Mouse (Mus musculus) lung, postnatal 0 days (tissue): ENCODE measurements around the gene Mrpl49. TPM values are rescaled to one million over a fixed set of nuclear protein-coding genes. Genes with fewer than 3 reads are reported as not detected.

Experiments
- ATAC-seq: fragments of 200-750 bp; cut with Nextera tagmentation; 2 replicates; pipeline ENCODE4 v1.8.0; 2017; ENCODE audit warnings: moderate library complexity
- DNase-seq: peaks from one replicate; pipeline ENCODE4 v3.0.0-alpha.2; 2016; ENCODE audit warnings: low spot score
- H3K27ac ChIP-seq: fragments of 300-500 bp; sonication (generic); 2 replicates; pipeline ENCODE4 v1.5.1; 2014; ENCODE audit warnings: antibody characterized with exemption, mild to moderate bottlenecking, low read length, mixed read lengths
- H3K27me3 ChIP-seq: fragments of 300-500 bp; sonication (generic); replicated peaks from 2 replicates; pipeline ENCODE4 v1.6.1; 2014; ENCODE audit warnings: low read length, mixed read lengths; ENCODE audit not compliant: insufficient read depth
- H3K36me3 ChIP-seq: fragments of 300-500 bp; sonication (generic); 2 replicates; pipeline ENCODE4 v1.6.1; 2014; ENCODE audit warnings: low read length, mixed read lengths; ENCODE audit not compliant: insufficient read depth
- H3K4me1 ChIP-seq: fragments of 300-500 bp; sonication (generic); 2 replicates; pipeline ENCODE4 v1.6.1; 2014; ENCODE audit warnings: antibody characterized with exemption, low read depth, low read length, mixed read lengths; ENCODE audit not compliant: insufficient read depth
- H3K4me2 ChIP-seq: fragments of 300-500 bp; sonication (generic); replicated peaks from 2 replicates; pipeline ENCODE4 v1.6.1; 2014; ENCODE audit warnings: low read depth, mild to moderate bottlenecking, low read length, moderate library complexity, mixed read lengths
- H3K4me3 ChIP-seq: fragments of 300-500 bp; sonication (generic); 2 replicates; pipeline ENCODE4 v1.5.1; 2014; ENCODE audit warnings: low read depth, low read length
- H3K9ac ChIP-seq: fragments of 300-500 bp; sonication (generic); replicated peaks from 2 replicates; pipeline ENCODE4 v1.6.1; 2014; ENCODE audit warnings: low read depth, mild to moderate bottlenecking
- H3K9me3 ChIP-seq: fragments of 300-500 bp; sonication (generic); 2 replicates; pipeline ENCODE4 v1.6.1; 2016; ENCODE audit warnings: low read length, mixed read lengths
- CTCF ChIP-seq: IDR thresholded peaks from 2 replicates; pipeline ENCODE4 v1.5.1; 2016; ENCODE audit warnings: antibody characterized with exemption, mild to moderate bottlenecking
- EP300 ChIP-seq: IDR thresholded peaks from 2 replicates; pipeline ENCODE4 v1.6.1; 2016; ENCODE audit warnings: antibody characterized with exemption, mild to moderate bottlenecking, control low read depth
- WGBS: fragments of 180-500 bp; shearing (Covaris S2); extraction: QIAGEN DNeasy Blood & Tissue Kit; methylation state at CpG from one replicate; pipeline ENCODE4 v1.1.7; 2014; 5-methylcytosine and 5-hydroxymethylcytosine counted together
- polyA plus RNA-seq: library from polyadenylated mRNA; unstranded; fragments of >200 nt; fragmentation: Nextera tagmentation; extraction: Ambion mirVana; gene quantifications from 2 replicates; pipeline ENCODE4 v1.2.1, GENCODE M21; 2015

Gene Mrpl49
- polyA plus RNA-seq, 1 experiment from 2014 or later, result 37.6 TPM

GRCm38 (mm10) chr19:6094119-6094518 is 36.5 kb upstream of the Mrpl49 start, which contains the start of gene AC131692.1:
Gene AC131692.1, plus strand, starts transcription at chr19:6094419.
- 82% methylated on average over 7 of the region's 7 CpGs for WGBS
- TF ChIP-seq EP300 (no peak), CTCF (no peak)
- Histone ChIP-seq H3K9me3 (no peaks in the 10 kb centered on the region), H3K27ac (no peak within 1 kb of the TSS), H3K4me2 (no peak within 1 kb of the TSS), H3K4me3 (no peak within 1 kb of the TSS), H3K9ac (no peak within 1 kb of the TSS), H3K4me1 (no peaks in the 10 kb centered on the region), H3K36me3 (0 out of 2 replicates have a peak, but pooled peaks cover 3% of the 10 kb centered on the region), H3K27me3 (no peaks in the 10 kb centered on the region)
- DNase-seq (no peak), ATAC-seq (no peak)

GRCm38 (mm10) chr19:6088841-6089240 is 31.3 kb upstream of the Mrpl49 start:
- 0 out of 2 replicates have a peak, but pooled peaks cover 3% of the 10 kb centered on the region for H3K36me3 ChIP-seq
- H3K4me3 ChIP-seq, result no peak overlapping the region
- TF ChIP-seq CTCF, result no peak
- no peak overlapping the region for H3K4me2 ChIP-seq
- WGBS, result 91% methylated on average over 13 of the region's 13 CpGs
- no peak for ATAC-seq
- H3K9ac ChIP-seq, result no peak overlapping the region
- H3K9me3 ChIP-seq, result no peaks in the 10 kb centered on the region
- DNase-seq, result no peak
- no peak overlapping the region for H3K27ac ChIP-seq
- no peaks in the 10 kb centered on the region for H3K27me3 ChIP-seq
- 0 out of 2 replicates have a peak, but pooled peaks cover 5% of the 10 kb centered on the region for H3K4me1 ChIP-seq

GRCm38 (mm10) chr19:6085417-6085879 is 27.9 kb upstream of the Mrpl49 start:
- TF ChIP-seq CTCF (no peak), EP300 (no peak)
- ATAC-seq, result peak; percentile 60
- WGBS, result 1% methylated on average over 17 of the region's 17 CpGs

GRCm38 (mm10) chr19:6084478-6085248 is 27.1 kb upstream of the Mrpl49 start, which contains the start of the genes Zfpl1 and Cdca5:
Gene Zfpl1, minus strand, starts transcription at chr19:6084956.
Gene Cdca5, plus strand, starts transcription at chr19:6084983.
- WGBS, result under 1% methylated on average over 57 of the region's 58 CpGs
- DNase-seq, result peak; percentile 98

More at GRCm38 (mm10) chr19:6085417-6085879, 27.9 kb upstream of the Mrpl49 start:
- Histone ChIP-seq H3K4me3 (peak overlapping the region; percentile 62), H3K4me2 (peak overlapping the region; percentile 94), H3K36me3 (peaks cover 15% of the 10 kb centered on the region; the same call in 1 of the 2 replicates), H3K4me1 (0 out of 2 replicates have a peak, but pooled peaks cover 6% of the 10 kb centered on the region), H3K27ac (no peak overlapping the region), H3K9ac (peak overlapping the region; percentile 34; the same call in 1 of the 2 replicates), H3K9me3 (no peaks in the 10 kb centered on the region), H3K27me3 (no peaks in the 10 kb centered on the region)
- DNase-seq, result peak; percentile 84

GRCm38 (mm10) chr19:6082156-6082555 is 24.6 kb upstream of the Mrpl49 start, which contains the start of gene Gm28374:
Gene Gm28374, minus strand, starts transcription at chr19:6082256.
- TF ChIP-seq CTCF (no peak), EP300 (no peak)
- peaks cover 20% of the 10 kb centered on the region; the same call in 1 of the 2 replicates for H3K36me3 ChIP-seq
- no peaks in the 10 kb centered on the region for H3K9me3 ChIP-seq
- no peak within 1 kb of the TSS for H3K4me2 ChIP-seq
- H3K4me1 ChIP-seq, result 0 out of 2 replicates have a peak, but pooled peaks cover 6% of the 10 kb centered on the region
- DNase-seq, result no peak
- no peak within 1 kb of the TSS for H3K27ac ChIP-seq
- H3K4me3 ChIP-seq, result no peak within 1 kb of the TSS
- H3K27me3 ChIP-seq, result no peaks in the 10 kb centered on the region
- no peak for ATAC-seq
- WGBS, result 85% methylated on average over 9 of the region's 9 CpGs
- H3K9ac ChIP-seq, result no peak within 1 kb of the TSS

More at GRCm38 (mm10) chr19:6084478-6085248, 27.1 kb upstream of the Mrpl49 start, which contains the start of the genes Zfpl1 and Cdca5:
- Histone ChIP-seq H3K4me1 (0 out of 2 replicates have a peak, but pooled peaks cover 6% of the 10 kb centered on the region), H3K9me3 (no peaks in the 10 kb centered on the region), H3K4me2 (peak within 1 kb of the TSS; percentile 94), H3K27me3 (no peaks in the 10 kb centered on the region), H3K4me3 (peak within 1 kb of the TSS; percentile 62), H3K27ac (peak within 1 kb of the TSS; percentile 40; the same call in 1 of the 2 replicates), H3K36me3 (peaks cover 20% of the 10 kb centered on the region; the same call in 1 of the 2 replicates), H3K9ac (peak within 1 kb of the TSS; percentile 65)
- peak; percentile 96 for ATAC-seq
- TF ChIP-seq EP300 (peak; percentile 55; the same call in 1 of the 2 replicates), CTCF (no peak)

- DNase-seq, result no peak
- peaks cover 20% of the 10 kb centered on the region; the same call in 1 of the 2 replicates for H3K36me3 ChIP-seq
These were observed 22.4 kb upstream of the Mrpl49 start, which contains the start of gene Tmem262 for GRCm38 (mm10) chr19:6079983-6080480. Gene Tmem262, plus strand, starts transcription at chr19:6080033.

More at GRCm38 (mm10) chr19:6079983-6080480, 22.4 kb upstream of the Mrpl49 start, which contains the start of gene Tmem262:
- Histone ChIP-seq H3K4me3 (no peak within 1 kb of the TSS), H3K27me3 (no peaks in the 10 kb centered on the region), H3K9me3 (no peaks in the 10 kb centered on the region), H3K9ac (no peak within 1 kb of the TSS), H3K4me2 (no peak within 1 kb of the TSS), H3K27ac (no peak within 1 kb of the TSS), H3K4me1 (peaks cover 14% of the 10 kb centered on the region; the same call in 1 of the 2 replicates)
- TF ChIP-seq EP300 (no peak), CTCF (no peak)
- no peak for ATAC-seq
- 92% methylated on average over 12 of the region's 12 CpGs for WGBS
